In the genomic region with DNA sequence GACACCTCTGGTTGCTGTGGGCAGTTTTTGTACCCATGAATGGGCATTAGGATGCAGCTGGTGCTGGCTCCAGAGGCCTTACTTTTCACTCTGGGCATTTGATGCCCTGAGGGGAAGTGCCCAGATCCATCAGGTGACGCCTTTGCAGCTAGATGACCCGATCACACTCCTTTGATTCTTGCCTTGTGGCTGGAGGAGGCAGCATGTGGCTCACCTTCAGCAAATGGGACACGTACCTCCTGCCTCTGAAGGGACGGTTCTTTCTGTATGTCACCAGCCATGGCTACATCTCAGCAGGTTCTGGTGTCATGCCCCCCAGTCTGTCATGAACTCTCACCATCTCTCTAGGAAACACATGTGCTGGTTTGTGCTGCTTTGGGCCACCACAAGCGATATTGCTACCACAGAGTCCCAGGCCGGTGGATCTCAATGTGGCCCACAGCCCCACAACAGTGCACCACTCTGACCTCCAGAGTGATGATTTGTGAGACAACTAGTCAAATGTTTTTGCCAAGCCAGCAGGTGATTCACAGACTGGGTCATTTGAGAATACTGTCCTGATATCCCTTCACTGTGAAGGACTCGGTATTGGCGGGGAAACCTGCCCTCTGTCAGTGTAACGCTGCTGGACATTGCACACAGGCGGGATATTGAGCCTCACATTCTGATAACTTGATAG, we compare ENCODE assay signal across 26 mouse cellular contexts. TPM values are rescaled to one million over a fixed set of nuclear protein-coding genes. Genes with fewer than 3 reads are reported as not detected.
DNase-seq lines count a peak whose midpoint lies in the region; ATAC-seq and TF ChIP-seq lines count a peak whose summit lies in the region.
"Had no signal": no experiment of that assay in that cellular context is flagged by ENCODE, and none has a peak within 500 bp of the region (broad histone marks: within the 10 kb centered on the region; RNA-seq: fewer than 3 reads in every experiment).

No protein-coding gene starts in this region.

- TF ChIP-seq POLR2A in kidney, adult 2 months (IDR thresholded peaks at IDR 0.05; ENCODE audit: low read depth, low read length): no peak

- TF ChIP-seq EP300 in liver, postnatal 0 days (IDR thresholded peaks at IDR 0.05; ENCODE audit: low read depth): no peak

- H3K27me3 ChIP-seq in heart, embryonic 12.5 days (replicated peaks): no peaks in the 10 kb centered on the region
- H3K27me3 ChIP-seq in liver, embryonic 15.5 days: no peaks in the 10 kb centered on the region
- H3K27me3 ChIP-seq in liver, postnatal 0 days (ENCODE audit: insufficient read depth, low read length): no peaks in the 10 kb centered on the region
- H3K27me3 ChIP-seq in kidney, adult 2 months (replicated peaks; ENCODE audit: control insufficient read depth, insufficient read depth, low read length): no peaks in the 10 kb centered on the region
- H3K27me3 ChIP-seq: forebrain, embryonic 13.5 days; heart, embryonic 15.5 days; intestine, embryonic 15.5 days had no signal

- H3K36me3 ChIP-seq in heart, embryonic 12.5 days: peaks cover 37% of the 10 kb centered on the region
- H3K36me3 ChIP-seq in liver, embryonic 15.5 days (replicated peaks): peaks cover 13% of the 10 kb centered on the region; the same call in 1 of the 2 replicates
- H3K36me3 ChIP-seq in liver, postnatal 0 days (replicated peaks; ENCODE audit: insufficient read depth, low read length): no peaks in the 10 kb centered on the region; the same call in 1 of the 2 replicates
- H3K36me3 ChIP-seq in kidney, adult 2 months (ENCODE audit: control insufficient read depth, insufficient read depth, low read length): no peaks in the 10 kb centered on the region
- H3K36me3 ChIP-seq: hindbrain, embryonic 13.5 days had no signal

- no peak overlapping the region for H3K27ac ChIP-seq in heart, embryonic 12.5 days (ENCODE audit: poor library complexity, severe bottlenecking)
- H3K27ac ChIP-seq in liver, embryonic 15.5 days (replicated peaks): 0 out of 2 replicates have a peak overlapping the region, but pooled peaks have one; percentile 24
- H3K27ac ChIP-seq in liver, postnatal 0 days (ENCODE audit: low read depth): no peak overlapping the region
- no peak overlapping the region for H3K27ac ChIP-seq in kidney, adult 2 months (ENCODE audit: insufficient read depth, low read depth, low read length)
- H3K27ac ChIP-seq: forebrain, embryonic 10.5 days; forebrain, embryonic 13.5 days; heart, embryonic 15.5 days; hindbrain, embryonic 10.5 days; hindbrain, embryonic 13.5 days; intestine, embryonic 15.5 days had no signal

- WGBS in heart, embryonic 12.5 days: 86% methylated on average over 10 of the region's 10 CpGs
- 77% methylated on average over 10 of the region's 10 CpGs for WGBS in liver, embryonic 15.5 days (ENCODE audit: insufficient replicate concordance)
- WGBS in liver, postnatal 0 days (ENCODE audit: insufficient replicate concordance): 86% methylated on average over 10 of the region's 10 CpGs
- 86% methylated on average over 10 of the region's 10 CpGs for WGBS in kidney, adult 2 months

- no peak overlapping the region for H3K4me2 ChIP-seq in heart, embryonic 12.5 days
- no peak overlapping the region for H3K4me2 ChIP-seq in liver, embryonic 15.5 days
- H3K4me2 ChIP-seq in liver, postnatal 0 days (ENCODE audit: low read depth, low read length): no peak overlapping the region
- H3K4me2 ChIP-seq: forebrain, embryonic 13.5 days; heart, embryonic 11.5 days; heart, embryonic 15.5 days; hindbrain, embryonic 13.5 days; intestine, embryonic 15.5 days had no signal

- H3K4me3 ChIP-seq in heart, embryonic 12.5 days: no peak overlapping the region
- H3K4me3 ChIP-seq in liver, embryonic 15.5 days (replicated peaks): no peak overlapping the region
- H3K4me3 ChIP-seq in liver, postnatal 0 days (ENCODE audit: low read depth, low read length): no peak overlapping the region
- H3K4me3 ChIP-seq in kidney, adult 2 months (ENCODE audit: insufficient read depth, low read depth, low read length): no peak overlapping the region
- H3K4me3 ChIP-seq: forebrain, embryonic 10.5 days; forebrain, embryonic 13.5 days; heart, embryonic 15.5 days; hindbrain, embryonic 10.5 days; hindbrain, embryonic 13.5 days; intestine, embryonic 15.5 days had no signal

- no peaks in the 10 kb centered on the region for H3K4me1 ChIP-seq in heart, embryonic 12.5 days (replicated peaks)
- H3K4me1 ChIP-seq in liver, embryonic 15.5 days (replicated peaks): peaks cover 16% of the 10 kb centered on the region
- no peaks in the 10 kb centered on the region for H3K4me1 ChIP-seq in liver, postnatal 0 days (ENCODE audit: insufficient read depth)
- peaks cover 3% of the 10 kb centered on the region; the same call in 1 of the 2 replicates for H3K4me1 ChIP-seq in kidney, adult 2 months (ENCODE audit: control insufficient read depth, insufficient read depth, low read length)
- H3K4me1 ChIP-seq: forebrain, embryonic 10.5 days; hindbrain, embryonic 10.5 days; intestine, embryonic 15.5 days had no signal

- ATAC-seq in heart, embryonic 12.5 days (ENCODE audit: insufficient number of reproducible peaks, low FRiP score): no peak
- ATAC-seq in liver, embryonic 15.5 days (ENCODE audit: insufficient read depth): no peak
- no peak for ATAC-seq in liver, postnatal 0 days
- ATAC-seq: forebrain, embryonic 13.5 days; forebrain, embryonic 16.5 days; hindbrain, embryonic 16.5 days; intestine, embryonic 15.5 days had no signal

- H3K9me3 ChIP-seq in heart, embryonic 12.5 days (replicated peaks): no peaks in the 10 kb centered on the region
- H3K9me3 ChIP-seq in liver, embryonic 15.5 days (replicated peaks): no peaks in the 10 kb centered on the region
- no peaks in the 10 kb centered on the region for H3K9me3 ChIP-seq in liver, postnatal 0 days (ENCODE audit: low read length)
- H3K9me3 ChIP-seq: forebrain, embryonic 10.5 days; forebrain, embryonic 13.5 days; heart, embryonic 15.5 days; hindbrain, embryonic 10.5 days; hindbrain, embryonic 13.5 days; intestine, embryonic 15.5 days had no signal

- TF ChIP-seq CTCF in liver, postnatal 0 days (IDR thresholded peaks at IDR 0.05; ENCODE audit: low read depth): no peak
- no peak for TF ChIP-seq CTCF in kidney, adult 2 months (conservative IDR thresholded peaks at IDR 0.05; ENCODE audit: insufficient read depth, insufficient read length, low read depth, low read length)

- peak; percentile 38 for DNase-seq in adrenal gland, adult 8-10 months
- no peak for DNase-seq in adrenal gland, postnatal 4 days (ENCODE audit: low spot score in 2 of 2)
- peak; percentile 90 for DNase-seq in heart, adult 11 months
- no peak for DNase-seq in liver, postnatal 0 days
- DNase-seq in kidney, adult 2 months: no peak
- DNase-seq: B cell, adult 2 months; cerebellum, adult 18-20 months; gastrocnemius, postnatal 10 days; gastrocnemius, postnatal 36 days; heart, postnatal 10 days; heart, postnatal 36 days had no signal

- H3K9ac ChIP-seq in heart, embryonic 12.5 days: no peak overlapping the region
- no peak overlapping the region for H3K9ac ChIP-seq in liver, embryonic 15.5 days
- no peak overlapping the region for H3K9ac ChIP-seq in liver, postnatal 0 days (replicated peaks)
- H3K9ac ChIP-seq: forebrain, embryonic 13.5 days; heart, embryonic 15.5 days; hindbrain, embryonic 13.5 days; intestine, embryonic 15.5 days had no signal

RNA-seq across cellular contexts. Expression of a gene that starts 44.9 kb away (rescaled TPM):
- not detected for total RNA-seq in adrenal gland, adult 8-10 months (2022)
- total RNA-seq in adrenal gland, postnatal 4 days (2021): 1 to 10 TPM in 1 of 2 experiments, under 1 TPM in 1; 0.84 to 2.4 TPM
- 0.33 TPM in 1 of 2 replicates, not detected in the other for polyA plus RNA-seq in heart, embryonic 12.5 days (2016; fragmentation: Nextera tagmentation; extraction: Ambion mirVana)
- polyA plus RNA-seq in liver, embryonic 15.5 days (2015; fragmentation: Nextera tagmentation; extraction: Ambion mirVana): 63.9 and 70.8 TPM in 2 replicates
- polyA plus RNA-seq in liver, postnatal 0 days (2015; fragmentation: Nextera tagmentation; extraction: Ambion mirVana): 56.1 and 57.0 TPM in 2 replicates
- not detected in 2 replicates for polyA plus RNA-seq in kidney, adult 2 months (2012; rRNA removed)
- total RNA-seq: CH12.LX; G1E; gastrocnemius, adult 18-20 months; gastrocnemius, postnatal 36 days; heart, adult 8-10 months; heart, postnatal 10 days; heart, postnatal 36 days had no signal
- polyA plus RNA-seq: forebrain, embryonic 10.5 days; forebrain, embryonic 13.5 days; forebrain, embryonic 16.5 days; G1E; hindbrain, embryonic 10.5 days; hindbrain, embryonic 16.5 days had no signal

Comparison
In these comparisons a context has a peak if more than half of its experiments do, and no peak if none do; other contexts are left out.
1. DNase-seq: peak in adrenal gland, adult 8-10 months (single experiment) and heart, adult 11 months (single experiment); none in adrenal gland, postnatal 4 days (0 of 2), liver, postnatal 0 days (single experiment) and kidney, adult 2 months (single experiment).
2. RNA of a gene that starts 44.9 kb away (polyA plus RNA-seq): 63.9 to 70.8 TPM in liver, embryonic 15.5 days and 56.1 to 57.0 TPM in liver, postnatal 0 days; 0.33 TPM in heart, embryonic 12.5 days and not detected in kidney, adult 2 months; every median in the first group is over 10 times any median in the second.